Mouse (Mus musculus) c-Kit-positive CD71-positive TER-119-positive erythroid progenitor cells, embryonic 14.5 days (primary cell): ENCODE measurements around the gene Gm29094.
"Not testable (repeated sequence)": the region's sequence is repeated elsewhere in the genome, so short reads cannot be mapped to it uniquely, and the experiment has no call there.

Source experiments
- DNase-seq: peaks from one replicate; pipeline ENCODE4 v3.0.0-alpha.2; 2013; ENCODE audit warnings: low spot score

Gm29094 gene

GRCm38 (mm10) chr9:89198969-89199416 lies at the start of gene Gm29094, which contains the start of gene Bcl2a1b:
Gene Gm29094 (plus strand): TSS chr9:89199379.
Gene Bcl2a1b (plus strand): TSS chr9:89199209.
- DNase-seq: not testable (repeated sequence)

GRCm38 (mm10) chr9:89172539-89172938 lies 26.6 kb upstream of the Gm29094 start:
- not testable (repeated sequence) for DNase-seq

- DNase-seq: not testable (repeated sequence)
Observed at GRCm38 (mm10) chr9:89178833-89179232, 20.3 kb upstream of the Gm29094 start.

GRCm38 (mm10) chr9:89179469-89179868 lies 19.7 kb upstream of the Gm29094 start:
- not testable (repeated sequence) for DNase-seq

- DNase-seq: not testable (repeated sequence)
Observed at GRCm38 (mm10) chr9:89187006-89187405, 12.2 kb upstream of the Gm29094 start.

GRCm38 (mm10) chr9:89195483-89195882 lies 3.7 kb upstream of the Gm29094 start:
- DNase-seq: not testable (repeated sequence)

- not testable (repeated sequence) for DNase-seq
Observed at GRCm38 (mm10) chr9:89197509-89197908, 1.7 kb upstream of the Gm29094 start.

- not testable (repeated sequence) for DNase-seq
Observed at GRCm38 (mm10) chr9:89198349-89198748, 830 bp upstream of the Gm29094 start.

GRCm38 (mm10) chr9:89202256-89202655 lies 3.1 kb downstream of the Gm29094 start:
- not testable (repeated sequence) for DNase-seq

- DNase-seq: not testable (repeated sequence)
Observed at GRCm38 (mm10) chr9:89208939-89209338, 9.8 kb downstream of the Gm29094 start.

- not testable (repeated sequence) for DNase-seq
Observed at GRCm38 (mm10) chr9:89210353-89211064, 11.3 kb downstream of the Gm29094 start, which contains the start of gene Mthfs. Gene Mthfs (plus strand): TSS chr9:89210676.

- not testable (repeated sequence) for DNase-seq
Observed at GRCm38 (mm10) chr9:89211065-89211858, 12.1 kb downstream of the Gm29094 start.

- not testable (repeated sequence) for DNase-seq
Observed at GRCm38 (mm10) chr9:89212428-89212827, 13.2 kb downstream of the Gm29094 start.

GRCm38 (mm10) chr9:89218174-89218573 lies 19.0 kb downstream of the Gm29094 start:
- not testable (repeated sequence) for DNase-seq

- DNase-seq: not testable (repeated sequence)
Observed at GRCm38 (mm10) chr9:89219668-89220067, 20.5 kb downstream of the Gm29094 start.

- not testable (repeated sequence) for DNase-seq
Observed at GRCm38 (mm10) chr9:89220704-89221287, 21.6 kb downstream of the Gm29094 start.

GRCm38 (mm10) chr9:89226071-89226470 lies 26.9 kb downstream of the Gm29094 start:
- DNase-seq: no peak

- DNase-seq: no peak
Observed at GRCm38 (mm10) chr9:89228122-89228521, 28.9 kb downstream of the Gm29094 start.

GRCm38 (mm10) chr9:89230897-89231497 lies 31.8 kb downstream of the Gm29094 start:
- not testable (repeated sequence) for DNase-seq

GRCm38 (mm10) chr9:89237131-89237530 lies 38.0 kb downstream of the Gm29094 start:
- not testable (repeated sequence) for DNase-seq

GRCm38 (mm10) chr9:89238976-89239505 lies 39.9 kb downstream of the Gm29094 start:
- DNase-seq: not testable (repeated sequence)
